Mouse (Mus musculus): ENCODE results near the gene Ctdnep1. TPM values are rescaled to one million over a fixed set of nuclear protein-coding genes. Genes with fewer than 3 reads are reported as not detected.

Ctdnep1 gene
- polyA plus RNA-seq, 1 experiment: 75.8 TPM

DNA sequence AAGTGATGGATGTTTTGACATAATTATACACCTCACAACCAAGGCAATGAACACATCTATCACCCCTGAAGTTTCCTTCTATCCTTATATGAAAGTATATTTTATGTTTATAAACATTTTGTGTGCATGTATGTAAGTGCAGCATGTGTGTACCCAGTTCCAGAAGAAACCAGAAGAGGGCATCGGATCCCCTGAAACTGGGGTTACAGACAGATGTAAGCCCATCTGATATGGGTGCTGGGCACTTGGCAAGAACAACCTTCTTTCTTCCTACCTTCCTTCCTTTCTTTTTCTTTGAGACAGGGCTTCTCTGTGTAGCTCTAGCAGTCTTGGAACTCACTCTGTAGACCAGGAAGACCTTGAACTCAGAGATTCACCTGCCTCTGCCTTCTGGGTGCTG is 24.7 kb upstream of the Ctdnep1 start:
- H3K36me3 ChIP-seq (ENCODE audit: control insufficient read depth, insufficient read depth, low read length): no peaks in the 10 kb centered on the region
- H3K27me3 ChIP-seq (ENCODE audit: control insufficient read depth, insufficient read depth, low read length): peaks cover 2% of the 10 kb centered on the region; the same call in 1 of the 2 replicates
- TF ChIP-seq POLR2A (IDR thresholded peaks at IDR 0.05; ENCODE audit: low read depth, low read length): no peak
- no peak for TF ChIP-seq CTCF (IDR thresholded peaks at IDR 0.05; ENCODE audit: extremely low read depth, insufficient read depth, insufficient read length, insufficient replicate concordance)
- DNase-seq (ENCODE audit: low read depth in 1 of 2, low spot score in 2 of 2): no peak
- WGBS: 66% methylated on average over 1 of the region's 1 CpGs
- H3K4me1 ChIP-seq (ENCODE audit: control insufficient read depth, insufficient read depth, insufficient read length): no peaks in the 10 kb centered on the region
- no peak overlapping the region for H3K27ac ChIP-seq (ENCODE audit: insufficient read depth, low read length)
- H3K4me3 ChIP-seq (ENCODE audit: extremely low read depth, insufficient read depth, insufficient read length): no peak overlapping the region

DNA sequence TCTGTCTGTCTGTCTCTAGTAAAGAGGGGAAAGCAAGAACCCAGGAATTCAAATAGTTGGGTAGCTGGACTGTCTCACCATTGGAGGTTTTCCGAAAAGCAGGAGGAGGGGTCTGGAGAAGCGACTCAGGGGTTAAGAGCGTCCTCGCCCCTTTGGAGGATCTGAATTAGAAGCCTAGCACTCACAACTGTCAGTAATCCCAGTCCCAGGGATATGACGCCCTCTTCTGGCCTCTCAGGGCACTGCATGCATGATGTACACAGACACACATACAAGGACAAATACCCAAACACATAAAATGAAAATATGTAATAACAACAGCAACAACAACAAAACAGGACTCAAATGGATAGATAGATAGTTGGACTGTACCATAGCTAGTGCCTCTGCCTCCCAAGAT is 20.3 kb upstream of the Ctdnep1 start:
- whole genome bisulfite sequencing: 64% methylated on average over 5 of the region's 5 CpGs
- peaks cover 11% of the 10 kb centered on the region for H3K27me3 ChIP-seq (ENCODE audit: control insufficient read depth, insufficient read depth, low read length)
- no peak for TF ChIP-seq POLR2A (IDR thresholded peaks at IDR 0.05; ENCODE audit: low read depth, low read length)
- TF ChIP-seq CTCF (IDR thresholded peaks at IDR 0.05; ENCODE audit: extremely low read depth, insufficient read depth, insufficient read length, insufficient replicate concordance): no peak
- peaks cover 3% of the 10 kb centered on the region for H3K4me1 ChIP-seq (ENCODE audit: control insufficient read depth, insufficient read depth, insufficient read length)
- DNase-seq (ENCODE audit: low read depth in 1 of 2, low spot score in 2 of 2): no peak
- H3K4me3 ChIP-seq (ENCODE audit: extremely low read depth, insufficient read depth, insufficient read length): no peak overlapping the region
- no peak overlapping the region for H3K27ac ChIP-seq (ENCODE audit: insufficient read depth, low read length)
- H3K36me3 ChIP-seq (ENCODE audit: control insufficient read depth, insufficient read depth, low read length): no peaks in the 10 kb centered on the region

DNA sequence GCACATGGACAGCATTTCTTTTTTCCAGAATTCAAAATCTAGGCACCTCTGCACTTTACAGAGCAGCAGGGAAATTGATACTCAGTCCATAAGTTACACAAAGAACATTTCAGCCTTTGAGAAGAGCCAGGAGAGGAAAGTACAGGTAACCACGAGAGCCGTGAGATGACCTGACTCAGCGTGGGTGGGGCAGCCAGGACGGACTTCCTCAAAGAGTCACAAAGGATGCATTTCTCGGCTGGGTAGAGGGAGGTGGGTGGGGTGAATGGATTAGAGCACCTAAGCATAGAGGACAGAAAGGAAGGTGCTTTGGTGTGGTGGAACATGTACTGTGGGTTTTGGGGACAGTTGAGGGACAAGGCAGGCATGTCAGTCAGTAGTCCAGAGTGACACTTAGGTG is 19.1 kb upstream of the Ctdnep1 start:
- peaks cover 23% of the 10 kb centered on the region for H3K27me3 ChIP-seq (ENCODE audit: control insufficient read depth, insufficient read depth, low read length)
- H3K4me3 ChIP-seq (ENCODE audit: extremely low read depth, insufficient read depth, insufficient read length): no peak overlapping the region
- H3K4me1 ChIP-seq (ENCODE audit: control insufficient read depth, insufficient read depth, insufficient read length): peaks cover 14% of the 10 kb centered on the region
- TF ChIP-seq CTCF (IDR thresholded peaks at IDR 0.05; ENCODE audit: extremely low read depth, insufficient read depth, insufficient read length, insufficient replicate concordance): no peak
- no peak for TF ChIP-seq POLR2A (IDR thresholded peaks at IDR 0.05; ENCODE audit: low read depth, low read length)
- H3K27ac ChIP-seq (ENCODE audit: insufficient read depth, low read length): no peak overlapping the region
- WGBS: 4% methylated on average over 5 of the region's 5 CpGs
- no peaks in the 10 kb centered on the region for H3K36me3 ChIP-seq (ENCODE audit: control insufficient read depth, insufficient read depth, low read length)
- DNase-seq (ENCODE audit: low read depth in 1 of 2, low spot score in 2 of 2): no peak

DNA sequence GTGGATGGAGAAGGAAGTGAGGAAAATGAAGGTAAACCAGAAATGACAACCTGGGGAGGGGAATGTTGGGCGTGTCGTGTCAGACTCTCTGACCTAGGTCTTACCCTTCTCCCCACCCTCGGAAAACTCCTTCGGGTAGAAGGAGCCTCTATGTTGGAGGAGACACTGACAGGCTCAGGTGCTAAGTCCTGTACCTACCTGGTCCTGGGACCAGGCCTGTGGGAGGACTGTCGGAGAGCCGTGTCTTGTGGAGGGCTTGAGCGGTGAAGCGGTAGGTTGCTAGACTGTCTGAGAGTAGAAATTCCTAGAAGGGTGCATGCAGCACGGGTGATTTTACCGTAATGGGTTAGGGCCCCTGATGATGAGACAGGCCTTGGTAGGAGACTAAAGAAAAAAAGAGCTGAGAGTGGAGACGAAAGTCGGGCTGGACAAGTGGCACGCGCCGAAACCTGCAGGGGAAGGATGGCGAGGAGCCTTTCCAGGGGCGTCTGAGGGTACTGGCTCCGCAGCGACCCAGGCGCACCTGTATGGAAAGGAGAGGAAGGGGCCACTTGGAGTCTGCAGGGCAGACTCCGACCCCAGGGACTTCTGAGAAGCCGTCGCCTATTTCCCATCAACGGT is 16.2 kb upstream of the Ctdnep1 start, which contains the start of gene Cldn7:
Gene Cldn7, plus strand, starts transcription at position 130 of the 621 bp plus-strand sequence.
- 35% methylated on average over 24 of the region's 24 CpGs for WGBS
- no peak within 1 kb of the TSS for H3K27ac ChIP-seq (ENCODE audit: insufficient read depth, low read length)
- H3K36me3 ChIP-seq (ENCODE audit: control insufficient read depth, insufficient read depth, low read length): peaks cover 1% of the 10 kb centered on the region; the same call in 1 of the 2 replicates
- H3K27me3 ChIP-seq (ENCODE audit: control insufficient read depth, insufficient read depth, low read length): peaks cover 23% of the 10 kb centered on the region
- DNase-seq (ENCODE audit: low read depth in 1 of 2, low spot score in 2 of 2): no peak
- no peak for TF ChIP-seq POLR2A (IDR thresholded peaks at IDR 0.05; ENCODE audit: low read depth, low read length)
- TF ChIP-seq CTCF (IDR thresholded peaks at IDR 0.05; ENCODE audit: extremely low read depth, insufficient read depth, insufficient read length, insufficient replicate concordance): no peak
- peaks cover 15% of the 10 kb centered on the region for H3K4me1 ChIP-seq (ENCODE audit: control insufficient read depth, insufficient read depth, insufficient read length)
- H3K4me3 ChIP-seq (ENCODE audit: extremely low read depth, insufficient read depth, insufficient read length): no peak within 1 kb of the TSS

DNA sequence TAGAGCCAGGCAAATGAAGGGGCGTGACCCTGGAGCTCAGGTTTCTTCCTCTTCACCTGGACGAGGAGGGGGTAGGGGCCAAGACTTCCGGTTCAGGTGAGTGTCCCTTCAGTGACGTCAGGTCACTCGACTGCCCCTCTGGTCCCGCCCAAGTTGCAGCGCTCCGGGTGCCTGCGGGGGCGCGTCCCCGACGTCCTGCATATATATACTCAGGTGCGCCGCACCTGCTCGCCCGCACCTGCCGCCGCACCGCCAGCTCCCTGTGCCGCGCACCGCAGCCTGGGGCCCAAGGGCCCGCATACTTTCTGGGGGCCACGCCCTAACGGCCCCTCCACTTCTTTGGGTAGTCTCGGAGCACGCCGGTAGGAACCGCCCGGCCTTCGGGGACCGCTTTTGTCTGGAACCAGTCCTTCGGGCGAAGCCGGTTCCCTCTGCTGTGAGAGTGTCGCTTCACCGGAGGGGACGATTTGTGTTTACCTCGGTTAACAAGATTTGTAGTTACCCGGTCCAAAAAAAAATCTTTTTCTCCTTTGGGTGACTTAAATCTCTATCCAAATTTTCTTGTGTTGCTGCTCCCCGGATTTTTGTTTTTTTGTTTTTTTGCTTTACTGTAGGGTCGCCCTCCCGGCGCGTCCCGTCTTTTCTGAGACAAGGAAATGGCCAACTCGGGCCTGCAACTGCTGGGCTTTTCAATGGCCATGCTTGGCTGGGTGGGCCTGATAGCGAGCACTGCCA is 15.5 kb upstream of the Ctdnep1 start:
- H3K27ac ChIP-seq (ENCODE audit: insufficient read depth, low read length): no peak overlapping the region
- peaks cover 1% of the 10 kb centered on the region; the same call in 1 of the 2 replicates for H3K36me3 ChIP-seq (ENCODE audit: control insufficient read depth, insufficient read depth, low read length)
- H3K4me3 ChIP-seq (ENCODE audit: extremely low read depth, insufficient read depth, insufficient read length): no peak overlapping the region; the same call in 1 of the 2 replicates
- H3K4me1 ChIP-seq (ENCODE audit: control insufficient read depth, insufficient read depth, insufficient read length): peaks cover 16% of the 10 kb centered on the region
- TF ChIP-seq POLR2A (IDR thresholded peaks at IDR 0.05; ENCODE audit: low read depth, low read length) (no peak), CTCF (IDR thresholded peaks at IDR 0.05; ENCODE audit: extremely low read depth, insufficient read depth, insufficient read length, insufficient replicate concordance) (no peak)
- no peak for DNase-seq (ENCODE audit: low read depth in 1 of 2, low spot score in 2 of 2)
- peaks cover 23% of the 10 kb centered on the region for H3K27me3 ChIP-seq (ENCODE audit: control insufficient read depth, insufficient read depth, low read length)
- WGBS: 9% methylated on average over 49 of the region's 49 CpGs

DNA sequence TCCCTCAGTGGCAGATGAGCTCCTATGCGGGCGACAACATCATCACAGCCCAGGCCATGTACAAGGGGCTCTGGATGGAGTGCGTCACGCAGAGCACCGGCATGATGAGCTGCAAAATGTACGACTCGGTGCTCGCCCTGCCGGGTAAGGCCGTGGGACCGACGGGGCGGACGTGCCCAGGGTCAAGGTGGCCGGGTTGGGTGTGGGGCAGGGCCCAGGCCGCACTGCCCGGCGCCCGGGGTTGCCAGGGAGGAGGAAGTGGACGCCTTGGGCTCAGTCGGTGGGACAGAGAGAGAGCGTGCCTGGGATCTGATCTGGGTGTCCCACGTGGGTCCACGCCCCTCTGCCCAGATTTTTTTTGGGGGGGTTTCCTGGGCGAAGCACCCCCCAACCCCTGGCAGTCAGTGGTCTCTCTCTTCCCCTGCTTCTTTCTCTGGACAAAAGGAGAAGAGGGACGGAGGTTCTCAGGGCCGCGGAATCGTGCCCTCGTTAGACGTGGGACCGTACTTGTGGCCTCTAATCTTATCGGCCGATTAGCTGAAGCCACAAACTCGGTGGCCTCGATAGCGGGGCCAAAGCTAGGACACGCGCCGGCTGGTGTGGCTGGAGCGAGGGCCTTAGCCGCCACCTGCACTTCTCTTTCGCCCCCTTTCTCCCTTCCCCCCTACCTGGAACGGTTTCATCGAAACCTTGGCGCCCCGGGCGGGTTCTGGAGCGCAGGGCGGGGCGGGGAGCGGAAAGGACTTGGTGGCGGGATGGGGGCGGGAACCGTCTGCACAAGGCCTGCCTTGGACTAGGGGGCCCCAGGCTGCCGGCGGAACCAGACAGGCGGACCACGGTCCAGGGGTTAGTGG is 14.7 kb upstream of the Ctdnep1 start:
- Histone ChIP-seq H3K36me3 (ENCODE audit: control insufficient read depth, insufficient read depth, low read length) (peaks cover 1% of the 10 kb centered on the region; the same call in 1 of the 2 replicates), H3K4me3 (ENCODE audit: extremely low read depth, insufficient read depth, insufficient read length) (peak overlapping the region; percentile 41; the same call in 1 of the 2 replicates), H3K27ac (ENCODE audit: insufficient read depth, low read length) (no peak overlapping the region), H3K27me3 (ENCODE audit: control insufficient read depth, insufficient read depth, low read length) (peaks cover 23% of the 10 kb centered on the region), H3K4me1 (ENCODE audit: control insufficient read depth, insufficient read depth, insufficient read length) (peaks cover 19% of the 10 kb centered on the region)
- DNase-seq (ENCODE audit: low read depth in 1 of 2, low spot score in 2 of 2): no peak
- 5% methylated on average over 54 of the region's 59 CpGs for WGBS
- TF ChIP-seq CTCF (IDR thresholded peaks at IDR 0.05; ENCODE audit: extremely low read depth, insufficient read depth, insufficient read length, insufficient replicate concordance): no peak

Measured in spleen, adult 2 months (tissue).